Mouse (Mus musculus) urinary bladder, postnatal 10 days (tissue): ENCODE results near the gene Cntnap5b.
"Not testable (repeated sequence)": the region's sequence is repeated elsewhere in the genome, so short reads cannot be mapped to it uniquely, and the experiment has no call there.

Experiments used
- DNase-seq: peaks from one replicate; pipeline ENCODE4 v3.0.0; 2022; ENCODE audit warnings: low spot score

Gene Cntnap5b

GRCm38 (mm10) chr1:99772614-99773013, at the start of gene Cntnap5b:
Gene Cntnap5b (plus strand): TSS chr1:99772765.
- DNase-seq = no peak

GRCm38 (mm10) chr1:99759996-99760395, 12.6 kb upstream of the Cntnap5b start:
- DNase-seq = no peak

GRCm38 (mm10) chr1:99772183-99772582, 382 bp upstream of the Cntnap5b start:
- peak; percentile 11 for DNase-seq

GRCm38 (mm10) chr1:99774144-99774543, 1.6 kb downstream of the Cntnap5b start:
- DNase-seq = no peak

- DNase-seq = no peak
Observed at GRCm38 (mm10) chr1:99813334-99814110, 41.0 kb downstream of the Cntnap5b start.

GRCm38 (mm10) chr1:99872344-99872743, 99.8 kb downstream of the Cntnap5b start:
- DNase-seq = no peak

- DNase-seq = no peak
Observed at GRCm38 (mm10) chr1:99907774-99908173, 135.2 kb downstream of the Cntnap5b start.

GRCm38 (mm10) chr1:99943515-99943914, 170.9 kb downstream of the Cntnap5b start:
- no peak for DNase-seq

GRCm38 (mm10) chr1:99959428-99959987, 186.9 kb downstream of the Cntnap5b start:
- no peak for DNase-seq

GRCm38 (mm10) chr1:99967300-99968089, 194.9 kb downstream of the Cntnap5b start:
- DNase-seq = no peak

GRCm38 (mm10) chr1:99970184-99971086, 197.9 kb downstream of the Cntnap5b start:
- no peak for DNase-seq

- DNase-seq = not testable (repeated sequence)
Observed at GRCm38 (mm10) chr1:100001226-100001625, 228.7 kb downstream of the Cntnap5b start.

- no peak for DNase-seq
Observed at GRCm38 (mm10) chr1:100006021-100006745, 233.6 kb downstream of the Cntnap5b start.

GRCm38 (mm10) chr1:100041808-100042207, 269.2 kb downstream of the Cntnap5b start:
- DNase-seq = no peak

GRCm38 (mm10) chr1:100079812-100080211, 307.2 kb downstream of the Cntnap5b start:
- no peak for DNase-seq

GRCm38 (mm10) chr1:100100516-100100915, 328.0 kb downstream of the Cntnap5b start:
- no peak for DNase-seq

GRCm38 (mm10) chr1:100101017-100101416, 328.5 kb downstream of the Cntnap5b start:
- no peak for DNase-seq

GRCm38 (mm10) chr1:100104343-100104742, 331.8 kb downstream of the Cntnap5b start:
- no peak for DNase-seq

GRCm38 (mm10) chr1:100122410-100122935, 349.9 kb downstream of the Cntnap5b start:
- no peak for DNase-seq

GRCm38 (mm10) chr1:100163588-100164357, 391.2 kb downstream of the Cntnap5b start:
- DNase-seq = no peak
